Mouse (Mus musculus): Measurements from ENCODE around the gene Myl6b. TPM values are rescaled to one million over a fixed set of nuclear protein-coding genes. Genes with fewer than 3 reads are reported as not detected.
"Not testable (repeated sequence)": the region's sequence is repeated elsewhere in the genome, so short reads cannot be mapped to it uniquely, and the experiment has no call there.

The Myl6b gene
- polyA plus RNA-seq, 1 experiment from 2014 or later: 5.7 TPM

DNA sequence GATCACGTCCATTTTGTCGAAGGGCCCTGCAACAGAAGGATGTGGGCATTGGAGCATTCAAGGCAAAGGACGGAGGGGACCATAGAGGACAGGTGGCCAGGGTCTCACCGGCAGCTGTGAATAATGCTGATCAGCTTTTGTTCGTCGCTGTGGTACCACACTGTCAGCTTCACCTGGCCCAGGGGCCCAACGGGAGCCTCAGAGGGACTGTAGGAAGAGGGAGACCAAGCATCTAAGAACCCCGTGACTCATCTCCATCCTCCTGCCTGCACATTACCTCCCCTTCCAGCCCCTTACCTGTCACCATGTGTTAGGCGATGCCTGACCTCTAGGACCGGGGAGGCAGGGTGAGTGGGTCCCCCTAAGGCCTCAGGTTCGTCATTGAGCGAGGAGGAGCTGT, 13.3 kb upstream of the Myl6b start:
- Histone ChIP-seq H3K27ac (replicated peaks) (no peak overlapping the region), H3K9me3 (no peaks in the 10 kb centered on the region), H3K4me1 (replicated peaks) (no peaks in the 10 kb centered on the region), H3K36me3 (no peaks in the 10 kb centered on the region), H3K27me3 (peaks cover 12% of the 10 kb centered on the region), H3K9ac (no peak overlapping the region), H3K4me2 (no peak overlapping the region), H3K4me3 (no peak overlapping the region)
- no peak for ATAC-seq (ENCODE audit: low FRiP score, low read depth)
- 86% methylated on average over 12 of the region's 12 CpGs for WGBS

GRCm38 (mm10) chr10:128511189-128511588, 12.7 kb upstream of the Myl6b start:
- WGBS: 90% methylated on average over 9 of the region's 9 CpGs
- no peak for ATAC-seq (ENCODE audit: low FRiP score, low read depth)

GRCm38 (mm10) chr10:128510301-128510700, 11.8 kb upstream of the Myl6b start:
- Histone ChIP-seq H3K4me3 (no peak overlapping the region), H3K36me3 (no peaks in the 10 kb centered on the region), H3K4me2 (no peak overlapping the region), H3K9ac (no peak overlapping the region), H3K4me1 (replicated peaks) (no peaks in the 10 kb centered on the region), H3K27ac (replicated peaks) (no peak overlapping the region), H3K9me3 (no peaks in the 10 kb centered on the region), H3K27me3 (no peaks in the 10 kb centered on the region)
- no peak for ATAC-seq (ENCODE audit: low FRiP score, low read depth)
- WGBS: 85% methylated on average over 11 of the region's 11 CpGs

More at GRCm38 (mm10) chr10:128511189-128511588, 12.7 kb upstream of the Myl6b start:
- Histone ChIP-seq H3K27me3 (peaks cover 7% of the 10 kb centered on the region; the same call in 1 of the 2 replicates), H3K36me3 (no peaks in the 10 kb centered on the region), H3K9me3 (no peaks in the 10 kb centered on the region), H3K9ac (no peak overlapping the region), H3K4me2 (no peak overlapping the region), H3K27ac (replicated peaks) (no peak overlapping the region), H3K4me1 (replicated peaks) (no peaks in the 10 kb centered on the region), H3K4me3 (no peak overlapping the region)

GRCm38 (mm10) chr10:128509831-128510230, 11.3 kb upstream of the Myl6b start:
- Histone ChIP-seq H3K27me3 (no peaks in the 10 kb centered on the region), H3K27ac (replicated peaks) (no peak overlapping the region)
- WGBS: 88% methylated on average over 4 of the region's 4 CpGs

GRCm38 (mm10) chr10:128509203-128509602, 10.7 kb upstream of the Myl6b start:
- no peak overlapping the region for H3K9ac ChIP-seq

More at GRCm38 (mm10) chr10:128509831-128510230, 11.3 kb upstream of the Myl6b start:
- Histone ChIP-seq H3K4me3 (no peak overlapping the region), H3K9me3 (no peaks in the 10 kb centered on the region), H3K9ac (no peak overlapping the region), H3K36me3 (no peaks in the 10 kb centered on the region), H3K4me1 (replicated peaks) (no peaks in the 10 kb centered on the region), H3K4me2 (no peak overlapping the region)
- no peak for ATAC-seq (ENCODE audit: low FRiP score, low read depth)

GRCm38 (mm10) chr10:128508260-128508659, 9.8 kb upstream of the Myl6b start:
- H3K27ac ChIP-seq (replicated peaks): no peak overlapping the region

More at GRCm38 (mm10) chr10:128509203-128509602, 10.7 kb upstream of the Myl6b start:
- Histone ChIP-seq H3K4me1 (replicated peaks) (no peaks in the 10 kb centered on the region), H3K36me3 (no peaks in the 10 kb centered on the region), H3K27ac (replicated peaks) (no peak overlapping the region), H3K27me3 (no peaks in the 10 kb centered on the region), H3K9me3 (no peaks in the 10 kb centered on the region), H3K4me3 (no peak overlapping the region), H3K4me2 (no peak overlapping the region)
- no peak for ATAC-seq (ENCODE audit: low FRiP score, low read depth)
- WGBS: 93% methylated on average over 9 of the region's 9 CpGs

DNA sequence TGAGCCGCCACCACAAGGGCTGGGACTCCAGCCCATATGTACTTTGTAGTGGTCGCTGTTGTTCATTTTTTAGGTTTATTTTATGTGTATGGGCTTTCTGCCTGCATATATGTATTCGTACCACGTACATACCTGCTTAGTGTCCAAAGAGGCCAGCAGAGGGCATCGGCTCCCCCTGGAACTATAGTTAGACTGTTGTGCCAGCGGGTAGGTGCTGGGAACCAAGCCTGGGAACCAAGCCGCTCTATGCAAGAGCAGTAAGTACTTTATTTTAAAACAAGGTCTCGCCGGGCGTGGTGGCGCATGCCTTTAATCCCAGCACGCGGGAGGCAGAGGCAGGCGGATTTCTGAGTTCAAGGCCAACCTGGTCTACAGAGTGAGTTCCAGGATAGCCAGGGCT, 7.5 kb upstream of the Myl6b start:
- Histone ChIP-seq H3K27ac (replicated peaks) (no peak overlapping the region), H3K9ac (no peak overlapping the region), H3K9me3 (no peaks in the 10 kb centered on the region), H3K4me2 (no peak overlapping the region), H3K36me3 (no peaks in the 10 kb centered on the region), H3K4me3 (no peak overlapping the region), H3K4me1 (replicated peaks) (no peaks in the 10 kb centered on the region), H3K27me3 (no peaks in the 10 kb centered on the region)
- no peak for ATAC-seq (ENCODE audit: low FRiP score, low read depth)
- 94% methylated on average over 14 of the region's 14 CpGs for WGBS

More at GRCm38 (mm10) chr10:128508260-128508659, 9.8 kb upstream of the Myl6b start:
- WGBS: 82% methylated on average over 9 of the region's 9 CpGs
- no peaks in the 10 kb centered on the region for H3K9me3 ChIP-seq
- H3K4me1 ChIP-seq (replicated peaks): no peaks in the 10 kb centered on the region
- no peaks in the 10 kb centered on the region for H3K36me3 ChIP-seq
- H3K27me3 ChIP-seq: no peaks in the 10 kb centered on the region
- no peak overlapping the region for H3K4me2 ChIP-seq
- no peak overlapping the region for H3K9ac ChIP-seq
- no peak overlapping the region for H3K4me3 ChIP-seq
- ATAC-seq (ENCODE audit: low FRiP score, low read depth): no peak

DNA sequence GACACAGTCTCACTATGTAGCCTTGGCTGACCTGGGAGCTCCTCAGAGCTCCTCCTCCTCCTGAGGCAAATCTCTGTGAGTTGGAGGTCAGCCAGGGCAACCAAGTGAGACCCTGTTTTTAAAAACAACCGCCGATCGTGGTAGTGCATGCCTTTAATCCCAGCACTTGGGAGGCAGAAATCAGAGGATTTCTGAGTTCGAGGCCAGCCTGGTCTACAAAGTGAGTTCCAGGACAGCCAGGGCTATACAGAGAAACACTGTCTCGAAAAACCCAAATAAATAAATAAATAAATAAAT, 6.8 kb upstream of the Myl6b start:
- ATAC-seq (ENCODE audit: low FRiP score, low read depth); H3K9ac ChIP-seq; H3K27ac ChIP-seq (replicated peaks); H3K4me2 ChIP-seq; H3K36me3 ChIP-seq; H3K4me3 ChIP-seq; H3K4me1 ChIP-seq (replicated peaks); H3K27me3 ChIP-seq; H3K9me3 ChIP-seq: not testable (repeated sequence)
- WGBS: 80% methylated on average over 5 of the region's 5 CpGs

DNA sequence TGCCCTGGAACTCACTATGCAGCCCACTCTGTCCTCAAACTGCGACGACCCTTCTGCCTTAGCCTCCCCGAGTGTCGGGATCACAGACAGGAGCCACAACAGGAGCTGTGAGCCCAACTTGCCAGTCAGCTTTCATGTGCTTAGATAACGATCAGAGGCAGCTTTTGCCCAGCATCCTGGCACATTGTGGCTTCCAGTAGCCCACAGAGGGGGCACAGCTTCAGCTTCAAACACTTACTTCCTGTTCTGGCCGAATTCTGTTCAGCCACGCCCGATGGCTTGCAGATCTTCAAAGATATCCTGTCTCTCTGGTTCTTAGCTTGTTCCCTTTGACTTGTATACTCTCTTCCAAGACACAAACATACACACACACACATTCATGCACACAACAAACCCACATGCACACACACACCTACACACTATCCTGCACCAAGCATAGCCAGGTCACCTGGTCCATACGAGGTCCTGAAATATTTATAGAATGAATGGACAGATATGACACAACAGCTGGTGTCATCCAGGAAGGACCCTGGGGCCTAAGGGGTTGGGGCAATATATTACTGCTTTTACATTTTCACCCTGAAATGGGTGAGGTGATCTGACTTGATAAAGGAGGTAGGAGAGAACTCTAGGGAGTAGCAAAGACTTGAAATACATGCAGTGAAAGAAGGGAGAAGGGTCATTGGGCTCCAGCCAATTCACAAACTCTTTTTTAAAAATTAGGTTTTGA, 6.3 kb upstream of the Myl6b start:
- Histone ChIP-seq H3K27me3 (no peaks in the 10 kb centered on the region), H3K9ac (no peak overlapping the region), H3K4me3 (no peak overlapping the region), H3K9me3 (no peaks in the 10 kb centered on the region), H3K36me3 (no peaks in the 10 kb centered on the region), H3K4me2 (no peak overlapping the region), H3K4me1 (replicated peaks) (no peaks in the 10 kb centered on the region), H3K27ac (replicated peaks) (no peak overlapping the region)
- 83% methylated on average over 9 of the region's 9 CpGs for WGBS
- ATAC-seq (ENCODE audit: low FRiP score, low read depth): no peak

DNA sequence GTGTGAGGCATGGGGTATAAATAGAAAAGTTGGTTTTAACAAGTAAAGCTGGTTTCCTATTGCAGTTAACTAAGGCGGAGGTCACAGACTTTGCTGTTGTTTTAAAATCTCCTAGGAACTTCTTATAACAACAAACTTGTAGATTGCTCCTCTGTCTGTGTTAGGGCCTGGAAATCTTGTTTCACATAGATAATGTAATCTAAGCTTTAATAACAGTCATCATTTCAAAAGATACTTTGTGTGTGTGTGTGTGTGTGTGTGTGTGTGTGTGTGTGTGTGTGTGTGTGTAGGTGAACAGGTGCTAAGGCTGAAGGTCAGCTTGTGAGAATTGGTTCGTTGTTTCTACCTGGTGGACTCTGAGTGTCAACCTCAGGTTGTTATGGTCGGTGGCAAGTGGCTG, 5.5 kb upstream of the Myl6b start:
- no peaks in the 10 kb centered on the region for H3K9me3 ChIP-seq
- H3K27me3 ChIP-seq: no peaks in the 10 kb centered on the region
- H3K4me1 ChIP-seq (replicated peaks): peaks cover 6% of the 10 kb centered on the region; the same call in 1 of the 2 replicates
- H3K27ac ChIP-seq (replicated peaks): no peak overlapping the region
- H3K4me3 ChIP-seq: no peak overlapping the region
- H3K9ac ChIP-seq: no peak overlapping the region
- no peak overlapping the region for H3K4me2 ChIP-seq
- WGBS: 89% methylated on average over 3 of the region's 3 CpGs
- no peaks in the 10 kb centered on the region for H3K36me3 ChIP-seq
- no peak for ATAC-seq (ENCODE audit: low FRiP score, low read depth)

DNA sequence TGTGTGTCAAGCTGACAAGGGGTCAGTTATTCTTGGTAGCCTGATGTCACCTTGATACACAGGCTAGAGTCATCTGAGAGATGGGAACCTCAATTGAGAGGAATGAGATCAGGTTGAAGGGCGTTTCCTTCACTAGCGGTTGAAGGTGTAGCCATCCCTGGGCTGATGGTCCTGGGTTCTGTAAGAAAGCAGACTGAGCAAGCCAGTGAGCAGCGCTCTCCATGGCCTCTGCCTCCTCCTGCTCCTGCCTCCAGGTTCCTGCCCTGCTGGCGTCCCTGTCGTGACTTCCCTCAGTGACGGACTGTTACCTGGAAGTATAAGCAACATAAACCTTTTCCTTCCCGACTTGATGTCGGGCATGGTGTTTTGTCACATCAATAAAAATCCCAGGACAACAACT, 5.0 kb upstream of the Myl6b start:
- ATAC-seq (ENCODE audit: low FRiP score, low read depth): no peak
- WGBS: 83% methylated on average over 8 of the region's 8 CpGs
- H3K9me3 ChIP-seq: no peaks in the 10 kb centered on the region

DNA sequence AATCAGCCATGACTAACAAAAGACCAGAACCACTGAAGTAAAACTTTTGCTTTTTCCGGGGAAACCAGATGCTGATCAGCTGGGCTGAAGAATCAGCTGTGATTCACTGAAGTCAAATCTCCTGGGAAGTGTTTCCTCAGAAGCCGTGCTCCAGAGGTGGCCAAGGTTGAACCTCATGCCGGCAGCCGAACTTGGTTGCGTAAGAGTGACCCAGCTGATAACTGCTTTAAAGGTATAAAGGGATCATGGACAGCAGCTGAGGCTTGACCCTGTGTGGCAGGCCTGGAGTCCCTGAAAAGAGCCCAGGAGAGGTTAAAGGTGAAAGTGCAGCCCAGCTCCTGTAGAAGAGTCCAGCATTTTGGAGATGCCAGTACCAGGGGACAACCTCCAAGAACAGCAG, 3.9 kb upstream of the Myl6b start:
- Histone ChIP-seq H3K36me3 (no peaks in the 10 kb centered on the region), H3K9me3 (no peaks in the 10 kb centered on the region), H3K27ac (replicated peaks) (no peak overlapping the region), H3K9ac (no peak overlapping the region), H3K4me3 (no peak overlapping the region), H3K4me2 (no peak overlapping the region), H3K4me1 (replicated peaks) (peaks cover 17% of the 10 kb centered on the region), H3K27me3 (no peaks in the 10 kb centered on the region)
- WGBS: 86% methylated on average over 5 of the region's 5 CpGs
- no peak for ATAC-seq (ENCODE audit: low FRiP score, low read depth)

More for the DNA sequence above, 5.0 kb upstream of the Myl6b start:
- Histone ChIP-seq H3K9ac (no peak overlapping the region), H3K4me1 (replicated peaks) (peaks cover 6% of the 10 kb centered on the region; the same call in 1 of the 2 replicates), H3K36me3 (no peaks in the 10 kb centered on the region), H3K4me3 (no peak overlapping the region), H3K27ac (replicated peaks) (no peak overlapping the region; the same call in 1 of the 2 replicates), H3K27me3 (no peaks in the 10 kb centered on the region), H3K4me2 (no peak overlapping the region)

All from hindbrain, embryonic 15.5 days (tissue).